Mouse (Mus musculus) C2C12 (cell line): Measurements from ENCODE around the gene Prmt3. TPM values are rescaled to one million over a fixed set of nuclear protein-coding genes. Genes with fewer than 3 reads are reported as not detected.

ENCODE experiments used
- H3K27me3 ChIP-seq: one replicate; pipeline ENCODE4 v1.6.1; 2011; ENCODE audit not compliant: control insufficient read depth, insufficient read depth, insufficient read length
- H3K36me3 ChIP-seq: one replicate; pipeline ENCODE4 v1.6.1; 2011; ENCODE audit not compliant: control insufficient read depth, insufficient read depth
- H3K4me3 ChIP-seq: one replicate; pipeline ENCODE4 v1.5.1; 2011; ENCODE audit warnings: mild to moderate bottlenecking, control low read depth; ENCODE audit not compliant: poor library complexity, insufficient read depth, severe bottlenecking
- H3K79me2 ChIP-seq: one replicate; pipeline ENCODE4 v1.6.1; 2011; ENCODE audit not compliant: control insufficient read depth, insufficient read depth
- H3K79me3 ChIP-seq: one replicate; pipeline ENCODE4 v1.6.1; 2011; ENCODE audit warnings: low read depth, control low read depth
- H3ac ChIP-seq: one replicate; pipeline ENCODE3; 2011; ENCODE audit warnings: low read depth; ENCODE audit not compliant: control insufficient read depth, insufficient read length
- CEBPB ChIP-seq: IDR thresholded peaks from one replicate; pipeline ENCODE4 v1.6.1; 2011; ENCODE audit warnings: low read depth, mild to moderate bottlenecking, control low read depth, moderate library complexity
- CTCF ChIP-seq: IDR thresholded peaks from one replicate; pipeline ENCODE4 v1.5.1; 2011; ENCODE audit not compliant: control insufficient read depth, insufficient read depth, insufficient read length
- FOSL1 ChIP-seq: IDR thresholded peaks from one replicate; pipeline ENCODE4 v1.8.0; 2011; ENCODE audit warnings: mild to moderate bottlenecking, low read length; ENCODE audit not compliant: poor library complexity, insufficient read depth, severe bottlenecking
- MAX ChIP-seq: IDR thresholded peaks from one replicate; pipeline ENCODE4 v1.6.1; 2011; ENCODE audit warnings: mild to moderate bottlenecking, control low read depth
- MYOD1 ChIP-seq: IDR thresholded peaks from one replicate; pipeline ENCODE4 v1.6.1; 2011; ENCODE audit warnings: low read depth; ENCODE audit not compliant: control insufficient read depth, insufficient read length
- MYOG ChIP-seq: IDR thresholded peaks from one replicate; pipeline ENCODE4 v1.6.1; 2011; ENCODE audit not compliant: control insufficient read depth, insufficient read length; ENCODE audit errors: extremely low read depth
- USF1 ChIP-seq: IDR thresholded peaks from one replicate; pipeline ENCODE4 v1.6.1; 2011; ENCODE audit warnings: low read depth, mild to moderate bottlenecking, control low read depth, moderate library complexity
- polyA plus RNA-seq: library from polyadenylated mRNA; unstranded; fragments of >200 nt; fragmentation: generic; extraction: Trizol; gene quantifications from one replicate; pipeline ENCODE4 v1.2.1, GENCODE M21; 2012; ENCODE audit warnings: missing spikeins

Gene Prmt3
- polyA plus RNA-seq, 1 experiment, result 29.3 TPM

DNA sequence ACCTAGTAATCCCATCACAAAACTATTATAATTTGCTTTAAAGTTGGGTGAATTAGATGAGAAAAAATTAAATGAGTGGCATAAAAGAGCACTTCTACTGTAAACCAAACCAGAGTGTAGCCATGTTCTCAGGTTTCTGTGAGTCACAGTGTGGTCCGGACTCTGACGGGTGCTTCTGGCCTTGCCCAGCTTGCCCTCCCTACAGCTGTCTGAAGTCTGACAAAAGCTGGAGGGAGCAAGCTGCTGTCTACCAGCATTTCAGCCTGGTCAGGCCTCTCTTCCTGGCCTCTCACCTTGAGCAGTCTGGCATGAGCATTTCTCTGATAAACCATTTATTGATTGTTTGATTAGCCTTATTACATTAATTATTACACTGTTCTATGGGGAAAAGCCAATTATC lies 69.8 kb downstream of the Prmt3 start:
- Histone ChIP-seq H3K79me2 (no peaks in the 10 kb centered on the region), H3K4me3 (no peak overlapping the region), H3K27me3 (no peaks in the 10 kb centered on the region), H3K36me3 (peaks cover 40% of the 10 kb centered on the region), H3K79me3 (no peaks in the 10 kb centered on the region), H3ac (no peak overlapping the region)
- TF ChIP-seq MYOD1 (peak; percentile 56), CEBPB (no peak)

DNA sequence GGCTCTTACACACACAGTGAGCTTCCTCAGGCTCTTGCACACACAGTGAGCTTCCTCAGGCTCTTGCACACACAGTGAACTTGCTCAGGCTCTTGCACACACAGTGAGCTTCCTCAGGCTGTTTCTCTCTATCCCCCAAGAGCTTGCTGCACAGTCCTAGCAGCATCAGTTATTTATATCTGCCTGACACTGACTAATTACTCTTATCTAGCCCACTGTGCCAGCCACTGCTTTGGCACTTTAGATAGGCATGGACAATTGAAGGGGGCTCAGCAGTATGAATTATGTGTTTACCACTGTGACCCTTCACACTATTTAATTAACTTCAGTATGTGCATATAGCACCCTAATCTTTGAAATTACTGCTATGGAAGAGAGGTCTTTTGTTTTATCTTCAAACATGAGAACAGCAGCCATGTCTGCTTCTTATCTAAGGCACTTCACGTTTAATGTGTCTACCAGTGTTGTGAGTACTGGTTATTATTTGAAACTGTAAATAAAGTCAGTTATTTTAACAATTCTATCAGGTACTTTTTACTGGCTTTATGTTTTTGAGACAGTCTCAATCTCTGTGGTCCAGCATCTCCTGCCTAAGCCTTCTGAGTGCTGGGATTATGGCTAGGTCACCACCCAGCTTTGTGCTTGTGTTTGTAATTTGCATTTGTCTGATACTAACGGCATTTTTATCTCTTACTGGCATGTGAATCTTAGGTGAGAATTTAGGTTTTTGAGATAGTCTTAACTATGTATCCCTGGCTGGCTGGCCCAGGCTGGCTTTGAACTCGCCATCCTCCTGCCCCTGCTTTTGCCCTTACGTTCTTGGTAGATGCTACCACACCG lies 75.4 kb downstream of the Prmt3 start:
- no peak overlapping the region for H3ac ChIP-seq
- H3K79me3 ChIP-seq, result no peaks in the 10 kb centered on the region
- H3K79me2 ChIP-seq, result no peaks in the 10 kb centered on the region
- no peak for TF ChIP-seq CEBPB
- no peak for TF ChIP-seq MYOD1
- no peak for TF ChIP-seq MAX
- TF ChIP-seq FOSL1, result no peak
- no peak for TF ChIP-seq CTCF
- no peak for TF ChIP-seq MYOG
- TF ChIP-seq USF1, result no peak
- H3K36me3 ChIP-seq, result peaks cover 57% of the 10 kb centered on the region
- no peak overlapping the region for H3K4me3 ChIP-seq
- H3K27me3 ChIP-seq, result no peaks in the 10 kb centered on the region

DNA sequence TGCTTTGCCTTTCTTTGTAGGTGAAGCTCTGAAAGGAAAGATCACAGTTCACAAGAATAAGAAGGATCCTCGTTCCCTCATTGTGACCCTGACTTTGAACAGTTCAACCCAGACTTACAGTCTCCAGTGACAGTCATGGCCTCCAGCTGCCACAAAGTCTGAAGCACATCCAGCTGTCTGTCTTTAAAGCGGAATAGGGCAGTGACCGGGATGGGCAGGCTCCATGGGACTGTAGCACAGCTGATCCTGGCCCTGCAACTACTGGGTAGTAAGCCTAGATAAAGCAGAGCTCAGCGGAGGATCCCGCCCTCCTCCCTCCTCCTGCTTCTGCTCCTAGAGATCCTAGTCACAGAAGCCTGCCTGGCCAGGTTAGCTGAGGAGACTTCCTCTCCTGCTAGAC lies 79.2 kb downstream of the Prmt3 start:
- no peak for TF ChIP-seq USF1
- TF ChIP-seq CEBPB, result no peak
- TF ChIP-seq CTCF, result no peak
- no peak for TF ChIP-seq MYOD1
- TF ChIP-seq FOSL1, result no peak
- Histone ChIP-seq H3K79me2 (no peaks in the 10 kb centered on the region), H3K27me3 (no peaks in the 10 kb centered on the region), H3K79me3 (no peaks in the 10 kb centered on the region), H3K36me3 (peaks cover 41% of the 10 kb centered on the region), H3ac (no peak overlapping the region), H3K4me3 (no peak overlapping the region)

DNA sequence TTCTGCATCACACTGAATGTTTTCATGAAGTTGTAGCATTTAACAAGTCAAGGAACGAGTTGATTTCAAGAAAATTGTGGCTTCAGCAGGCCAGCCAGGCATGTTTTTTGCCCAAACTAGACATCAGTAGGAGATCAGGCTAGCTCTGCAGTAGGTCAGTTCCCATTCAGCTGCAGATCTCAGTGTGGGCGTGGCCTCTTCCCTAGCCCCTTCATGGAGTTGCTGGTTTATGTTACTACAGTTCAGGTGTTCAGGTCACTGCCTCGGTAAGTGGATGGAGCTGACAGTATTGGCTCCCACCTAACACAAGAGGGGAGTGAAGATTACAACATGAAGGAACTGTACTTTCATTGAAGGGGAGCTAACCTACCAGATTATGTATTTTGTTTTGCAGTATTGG lies 80.1 kb downstream of the Prmt3 start:
- Histone ChIP-seq H3K79me3 (no peaks in the 10 kb centered on the region), H3ac (no peak overlapping the region), H3K4me3 (no peak overlapping the region), H3K79me2 (no peaks in the 10 kb centered on the region), H3K27me3 (no peaks in the 10 kb centered on the region), H3K36me3 (peaks cover 47% of the 10 kb centered on the region)
- no peak for TF ChIP-seq MYOD1
- no peak for TF ChIP-seq CTCF
- no peak for TF ChIP-seq MAX
- no peak for TF ChIP-seq USF1
- no peak for TF ChIP-seq MYOG
- no peak for TF ChIP-seq FOSL1
- no peak for TF ChIP-seq CEBPB

DNA sequence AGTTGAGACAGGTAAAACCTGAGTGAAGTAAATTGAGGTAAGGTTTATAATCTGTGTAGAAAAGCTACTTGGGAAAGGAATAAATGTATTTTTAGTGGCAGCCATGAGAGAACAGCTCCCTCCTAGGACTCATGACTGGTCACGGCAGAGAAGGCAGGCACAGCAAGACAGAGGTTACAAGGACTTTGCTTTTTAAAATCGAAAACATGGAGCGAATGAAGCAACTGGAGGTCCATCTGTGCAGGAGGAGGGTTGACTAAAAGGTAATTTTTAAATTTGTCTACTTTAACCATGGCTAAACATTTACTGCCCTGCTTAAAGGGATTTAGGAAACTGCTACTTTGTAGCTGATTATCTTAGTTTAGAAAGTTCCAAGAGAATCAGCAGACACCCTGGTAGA lies 81.7 kb downstream of the Prmt3 start:
- TF ChIP-seq MYOD1 (no peak), MYOG (no peak), USF1 (no peak), FOSL1 (no peak), CEBPB (no peak), CTCF (no peak), MAX (no peak)
- Histone ChIP-seq H3K79me2 (no peaks in the 10 kb centered on the region), H3K4me3 (no peak overlapping the region), H3K36me3 (peaks cover 45% of the 10 kb centered on the region), H3K27me3 (no peaks in the 10 kb centered on the region), H3ac (no peak overlapping the region), H3K79me3 (no peaks in the 10 kb centered on the region)

DNA sequence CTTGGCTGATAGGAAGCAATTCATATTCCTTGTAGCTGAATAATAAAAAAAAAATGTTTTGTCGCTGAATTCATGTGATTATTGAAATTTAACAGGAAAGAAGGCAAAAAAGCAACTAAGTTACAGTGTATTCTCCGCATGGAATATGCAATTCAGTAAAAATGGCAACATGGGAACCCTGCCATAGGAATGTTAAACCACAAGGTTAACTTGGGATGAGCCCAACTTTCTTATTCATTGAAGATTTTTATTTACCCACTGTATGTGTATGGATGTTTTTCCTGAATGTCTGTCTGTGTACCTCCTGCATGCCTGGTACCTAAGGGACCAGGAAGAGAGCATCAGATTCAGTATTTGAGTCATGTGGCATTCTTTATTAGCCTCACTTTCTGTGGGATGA lies 83.0 kb downstream of the Prmt3 start:
- no peaks in the 10 kb centered on the region for H3K27me3 ChIP-seq
- no peak overlapping the region for H3K4me3 ChIP-seq
- peaks cover 34% of the 10 kb centered on the region for H3K36me3 ChIP-seq
- no peaks in the 10 kb centered on the region for H3K79me2 ChIP-seq
- TF ChIP-seq MYOD1 (no peak), CTCF (no peak), MYOG (no peak), CEBPB (no peak), FOSL1 (no peak), USF1 (no peak), MAX (no peak)
- no peak overlapping the region for H3ac ChIP-seq
- no peaks in the 10 kb centered on the region for H3K79me3 ChIP-seq
